Mouse (Mus musculus) neural tube, embryonic 12.5 days (tissue): ENCODE measurements at regions not wholly inside any gene's neighbourhood (a gene's known extent, or its start where the extent isn't known, plus 50 kb on each side); places are given as distances from the start of the nearest gene placed in this dataset.

Source experiments
- ATAC-seq: fragments of 200-750 bp; cut with Nextera tagmentation; 2 replicates; pipeline ENCODE4 v1.8.0; 2017; ENCODE audit warnings: low read depth, mild to moderate bottlenecking, moderate TSS enrichment, moderate library complexity; ENCODE audit not compliant: low FRiP score
- H3K27ac ChIP-seq: fragments of 300-500 bp; sonication (generic); 2 replicates; pipeline ENCODE4 v1.5.1; 2016
- H3K27me3 ChIP-seq: fragments of 300-500 bp; sonication (generic); replicated peaks from 2 replicates; pipeline ENCODE4 v1.6.1; 2016; ENCODE audit warnings: mild to moderate bottlenecking
- H3K36me3 ChIP-seq: fragments of 300-500 bp; sonication (generic); 2 replicates; pipeline ENCODE4 v1.6.1; 2016; ENCODE audit warnings: mild to moderate bottlenecking
- H3K4me1 ChIP-seq: fragments of 300-500 bp; sonication (generic); 2 replicates; pipeline ENCODE4 v1.6.1; 2016
- H3K4me2 ChIP-seq: fragments of 300-500 bp; sonication (generic); replicated peaks from 2 replicates; pipeline ENCODE4 v1.6.1; 2016; ENCODE audit warnings: mild to moderate bottlenecking
- H3K4me3 ChIP-seq: fragments of 300-500 bp; sonication (generic); 2 replicates; pipeline ENCODE4 v1.5.1; 2016
- H3K9ac ChIP-seq: fragments of 300-500 bp; sonication (generic); 2 replicates; pipeline ENCODE4 v1.6.1; 2016; ENCODE audit warnings: mild to moderate bottlenecking
- H3K9me3 ChIP-seq: fragments of 300-500 bp; sonication (generic); 2 replicates; pipeline ENCODE4 v1.6.1; 2016; ENCODE audit warnings: mild to moderate bottlenecking
- WGBS: fragments of 180-500 bp; shearing (Covaris S2); methylation state at CpG from one replicate; pipeline ENCODE4 v1.1.7; 2016; 5-methylcytosine and 5-hydroxymethylcytosine counted together

DNA sequence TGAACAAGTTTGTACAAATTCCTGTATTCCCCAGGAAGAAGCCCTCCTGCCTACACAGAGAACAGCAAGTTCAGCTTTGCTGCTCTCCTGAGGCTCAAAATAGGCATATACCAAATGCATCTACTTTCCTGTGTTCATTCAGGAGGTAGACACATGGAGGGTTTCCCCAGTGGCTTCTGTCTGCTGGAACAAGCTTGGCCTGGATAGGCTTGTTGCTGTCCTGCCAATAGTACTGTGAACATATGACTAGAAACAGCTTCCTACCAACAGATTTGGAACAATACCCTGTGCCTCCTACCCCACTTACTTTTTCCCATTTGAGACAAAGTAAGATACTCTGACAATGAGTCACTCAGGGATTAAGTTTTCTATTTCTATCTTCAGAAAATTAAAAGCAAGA, 93.8 kb upstream of the Wdpcp start:
- Histone ChIP-seq H3K27ac (no peak overlapping the region), H3K27me3 (no peaks in the 10 kb centered on the region), H3K36me3 (no peaks in the 10 kb centered on the region), H3K4me3 (no peak overlapping the region), H3K4me2 (no peak overlapping the region), H3K9me3 (no peaks in the 10 kb centered on the region), H3K4me1 (no peaks in the 10 kb centered on the region), H3K9ac (no peak overlapping the region)
- ATAC-seq, result no peak

- Histone ChIP-seq H3K27me3 (no peaks in the 10 kb centered on the region), H3K4me3 (no peak overlapping the region), H3K4me2 (no peak overlapping the region), H3K9me3 (no peaks in the 10 kb centered on the region), H3K27ac (no peak overlapping the region), H3K4me1 (no peaks in the 10 kb centered on the region), H3K36me3 (no peaks in the 10 kb centered on the region), H3K9ac (no peak overlapping the region)
- no peak for ATAC-seq
- 67% methylated on average over 4 of the region's 4 CpGs for WGBS
Observed at GRCm38 (mm10) chr11:21470711-21471110, 99.7 kb upstream of the Ugp2 start.

- H3K36me3 ChIP-seq, result no peaks in the 10 kb centered on the region
- no peaks in the 10 kb centered on the region for H3K9me3 ChIP-seq
- no peak overlapping the region for H3K27ac ChIP-seq
- no peaks in the 10 kb centered on the region for H3K27me3 ChIP-seq
- no peak overlapping the region for H3K4me2 ChIP-seq
- ATAC-seq, result no peak
- H3K4me1 ChIP-seq, result no peaks in the 10 kb centered on the region
- H3K9ac ChIP-seq, result no peak overlapping the region
- H3K4me3 ChIP-seq, result no peak overlapping the region
Observed at GRCm38 (mm10) chr11:21468465-21468864, 97.5 kb upstream of the Ugp2 start.

- no peak overlapping the region for H3K4me3 ChIP-seq
- no peak overlapping the region for H3K27ac ChIP-seq
- H3K27me3 ChIP-seq, result no peaks in the 10 kb centered on the region
- H3K9ac ChIP-seq, result no peak overlapping the region
- H3K4me2 ChIP-seq, result no peak overlapping the region
- H3K36me3 ChIP-seq, result no peaks in the 10 kb centered on the region
- H3K9me3 ChIP-seq, result no peaks in the 10 kb centered on the region
- H3K4me1 ChIP-seq, result no peaks in the 10 kb centered on the region; the same call in 1 of the 2 replicates
- no peak for ATAC-seq
Observed at GRCm38 (mm10) chr11:21460011-21460410, 89.0 kb upstream of the Ugp2 start.

GRCm38 (mm10) chr11:21453308-21454106, 82.5 kb upstream of the Ugp2 start:
- Histone ChIP-seq H3K4me3 (no peak overlapping the region), H3K36me3 (no peaks in the 10 kb centered on the region), H3K4me2 (no peak overlapping the region), H3K27ac (no peak overlapping the region), H3K9ac (no peak overlapping the region), H3K9me3 (no peaks in the 10 kb centered on the region), H3K27me3 (no peaks in the 10 kb centered on the region), H3K4me1 (no peaks in the 10 kb centered on the region)
- 0 out of 2 replicates have a peak, but pooled peaks have one; percentile 2 for ATAC-seq
- WGBS, result 81% methylated on average over 3 of the region's 4 CpGs

DNA sequence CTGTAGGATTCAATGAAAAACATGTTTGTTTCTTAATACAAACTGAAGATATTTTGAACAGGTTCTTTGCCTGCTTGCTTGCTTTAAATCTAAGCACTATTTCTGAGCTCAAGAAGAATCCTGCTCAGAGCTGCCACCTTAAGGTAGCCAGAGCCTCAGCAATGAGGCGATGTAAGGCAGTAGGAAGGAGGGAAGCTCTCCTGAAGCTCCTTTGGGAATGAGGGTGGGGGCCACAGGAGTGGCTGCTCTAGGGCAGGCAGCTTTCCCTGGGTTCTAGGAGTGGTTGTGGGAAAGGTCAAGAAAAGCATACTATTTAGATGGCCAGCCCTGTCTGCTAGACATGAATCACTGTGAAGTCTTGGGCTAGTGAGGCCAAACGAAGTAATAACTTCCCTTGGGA, 62.7 kb upstream of the Ugp2 start:
- H3K4me2 ChIP-seq, result no peak overlapping the region
- no peak overlapping the region for H3K9ac ChIP-seq
- no peaks in the 10 kb centered on the region for H3K27me3 ChIP-seq
- whole genome bisulfite sequencing, result 44% methylated on average over 2 of the region's 2 CpGs
- no peak overlapping the region for H3K27ac ChIP-seq
- no peaks in the 10 kb centered on the region for H3K9me3 ChIP-seq
- H3K4me3 ChIP-seq, result no peak overlapping the region
- H3K4me1 ChIP-seq, result no peaks in the 10 kb centered on the region
- ATAC-seq, result no peak
- no peaks in the 10 kb centered on the region for H3K36me3 ChIP-seq

- no peak for ATAC-seq
- Histone ChIP-seq H3K4me2 (no peak overlapping the region), H3K36me3 (no peaks in the 10 kb centered on the region), H3K9me3 (no peaks in the 10 kb centered on the region), H3K9ac (no peak overlapping the region), H3K27me3 (no peaks in the 10 kb centered on the region), H3K4me3 (no peak overlapping the region), H3K4me1 (no peaks in the 10 kb centered on the region), H3K27ac (no peak overlapping the region)
- WGBS, result 60% methylated on average over 1 of the region's 1 CpGs
Observed at GRCm38 (mm10) chr11:21430021-21430420, 59.0 kb upstream of the Ugp2 start.

DNA sequence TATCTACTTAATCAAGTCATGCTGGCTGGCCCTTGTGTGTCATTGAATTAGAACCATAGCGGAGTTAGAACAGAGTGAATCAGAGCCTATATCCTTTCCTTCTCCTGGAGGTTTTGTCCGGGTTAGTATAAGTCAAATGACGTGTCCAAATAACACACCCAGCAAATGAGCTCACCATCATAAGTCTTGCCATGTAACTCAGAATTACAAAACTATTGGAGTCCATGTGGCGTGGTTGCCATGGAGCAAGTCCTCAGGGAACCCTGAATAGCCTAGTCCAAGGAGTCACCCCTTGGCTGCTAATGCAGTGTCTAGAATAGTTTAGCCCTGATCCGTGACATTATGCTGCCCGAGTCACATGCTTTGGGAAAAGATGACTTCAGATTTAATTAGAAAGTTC, 57.7 kb upstream of the Ugp2 start:
- no peaks in the 10 kb centered on the region for H3K27me3 ChIP-seq
- H3K9ac ChIP-seq, result no peak overlapping the region
- H3K27ac ChIP-seq, result no peak overlapping the region
- H3K4me1 ChIP-seq, result no peaks in the 10 kb centered on the region
- no peaks in the 10 kb centered on the region for H3K36me3 ChIP-seq
- no peaks in the 10 kb centered on the region for H3K9me3 ChIP-seq
- no peak for ATAC-seq
- no peak overlapping the region for H3K4me2 ChIP-seq
- 65% methylated on average over 6 of the region's 6 CpGs for WGBS
- no peak overlapping the region for H3K4me3 ChIP-seq

DNA sequence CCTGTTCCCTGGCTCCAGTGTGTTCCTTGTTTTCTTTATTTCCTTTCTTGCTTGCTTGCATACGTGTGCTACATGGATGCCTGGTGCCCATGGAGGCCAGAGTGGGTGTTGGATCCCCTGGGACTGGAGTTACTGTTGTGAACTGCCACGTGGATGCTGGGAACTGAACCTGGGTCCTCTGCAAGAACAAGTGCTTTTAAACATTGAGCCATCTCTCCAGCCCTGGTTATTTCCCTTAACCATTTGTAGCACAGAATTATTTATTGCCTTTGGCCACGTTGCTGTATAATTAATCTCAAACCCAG, 57.0 kb upstream of the Ugp2 start:
- H3K27me3 ChIP-seq, result no peaks in the 10 kb centered on the region
- no peaks in the 10 kb centered on the region for H3K4me1 ChIP-seq
- 62% methylated on average over 3 of the region's 3 CpGs for WGBS
- H3K36me3 ChIP-seq, result no peaks in the 10 kb centered on the region
- no peak overlapping the region for H3K4me2 ChIP-seq
- H3K9me3 ChIP-seq, result no peaks in the 10 kb centered on the region
- H3K9ac ChIP-seq, result no peak overlapping the region
- no peak overlapping the region for H3K4me3 ChIP-seq
- no peak overlapping the region for H3K27ac ChIP-seq
- no peak for ATAC-seq

- no peaks in the 10 kb centered on the region for H3K36me3 ChIP-seq
- H3K9me3 ChIP-seq, result no peaks in the 10 kb centered on the region
- no peaks in the 10 kb centered on the region for H3K27me3 ChIP-seq
- H3K9ac ChIP-seq, result no peak overlapping the region
- no peak overlapping the region for H3K4me2 ChIP-seq
- no peak overlapping the region for H3K4me3 ChIP-seq
- no peaks in the 10 kb centered on the region for H3K4me1 ChIP-seq
- 81% methylated on average over 4 of the region's 4 CpGs for WGBS
- no peak overlapping the region for H3K27ac ChIP-seq
- no peak for ATAC-seq
Observed at GRCm38 (mm10) chr11:21427291-21428012, 56.5 kb upstream of the Ugp2 start.

DNA sequence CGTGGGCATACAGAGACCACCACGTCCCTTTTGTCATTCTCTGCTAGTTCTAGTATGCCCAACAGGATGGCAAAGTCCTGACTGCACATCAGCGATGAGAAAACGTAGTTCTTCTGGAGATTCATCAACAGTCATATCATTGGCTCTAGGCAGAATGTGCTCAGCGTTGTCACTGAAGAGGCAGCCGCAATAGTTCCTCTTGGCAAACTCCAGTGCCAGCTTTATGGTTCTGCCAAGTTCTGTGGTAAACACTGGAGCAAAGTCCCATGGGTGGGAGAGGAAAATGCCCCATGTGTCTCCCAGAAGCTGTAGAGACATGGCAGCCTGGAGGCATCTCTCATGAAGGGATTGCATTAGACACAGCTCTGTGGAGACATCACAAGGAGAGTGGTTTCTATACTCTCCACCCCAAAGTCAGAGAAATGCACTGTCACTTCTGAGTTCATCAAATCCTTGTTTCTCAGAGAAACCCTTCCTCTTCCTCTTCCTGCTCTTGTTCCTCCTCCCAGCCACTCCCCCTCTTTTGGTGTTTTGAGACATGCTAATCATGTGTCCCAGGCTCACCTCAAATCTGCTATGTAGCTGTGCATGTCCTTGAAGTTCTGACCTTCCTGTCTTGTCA, 54.6 kb upstream of the Ugp2 start:
- H3K27ac ChIP-seq, result no peak overlapping the region
- H3K4me3 ChIP-seq, result no peak overlapping the region
- H3K9ac ChIP-seq, result no peak overlapping the region
- H3K27me3 ChIP-seq, result no peaks in the 10 kb centered on the region
- no peak for ATAC-seq
- 90% methylated on average over 6 of the region's 6 CpGs for WGBS
- no peak overlapping the region for H3K4me2 ChIP-seq
- no peaks in the 10 kb centered on the region for H3K36me3 ChIP-seq
- no peaks in the 10 kb centered on the region for H3K9me3 ChIP-seq
- no peaks in the 10 kb centered on the region for H3K4me1 ChIP-seq

DNA sequence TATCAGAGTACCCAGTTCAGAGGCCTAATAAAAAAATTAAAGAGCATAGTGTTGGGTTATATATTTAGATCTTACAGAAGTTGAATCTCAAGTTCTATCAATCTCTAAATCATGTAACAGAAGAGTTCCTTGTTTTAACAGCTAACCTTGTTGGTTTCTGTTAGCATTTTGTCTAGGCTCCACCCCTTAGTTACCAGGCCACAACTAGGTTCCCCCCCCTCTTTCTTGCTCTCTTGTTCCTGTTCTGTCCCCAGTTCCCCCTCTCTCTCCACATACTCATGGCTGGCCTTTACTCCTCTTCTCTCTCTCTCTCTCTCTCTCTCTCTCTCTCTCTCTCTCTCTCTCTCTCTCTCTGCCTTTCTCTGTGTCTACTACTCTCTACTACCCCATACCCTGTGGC, 53.3 kb upstream of the Ugp2 start:
- no peak overlapping the region for H3K9ac ChIP-seq
- no peaks in the 10 kb centered on the region for H3K4me1 ChIP-seq
- H3K4me3 ChIP-seq, result no peak overlapping the region
- no peaks in the 10 kb centered on the region for H3K27me3 ChIP-seq
- no peak for ATAC-seq
- no peak overlapping the region for H3K27ac ChIP-seq
- no peaks in the 10 kb centered on the region for H3K36me3 ChIP-seq
- H3K4me2 ChIP-seq, result no peak overlapping the region
- H3K9me3 ChIP-seq, result no peaks in the 10 kb centered on the region
